Comparison of ENCODE assay signal across 29 mouse cellular contexts in genomic region chr2:158415826-158416225, GRCm38 (mm10). TPM values are rescaled to one million over a fixed set of nuclear protein-coding genes. Genes with fewer than 3 reads are reported as not detected.
DNase-seq lines count a peak whose midpoint lies in the region; ATAC-seq and TF ChIP-seq lines count a peak whose summit lies in the region.
"Had no signal": no experiment of that assay in that cellular context is flagged by ENCODE, and none has a peak within 500 bp of the region (broad histone marks: within the 10 kb centered on the region; RNA-seq: fewer than 3 reads in every experiment).

No protein-coding gene starts in this region.

- no peak for DNase-seq in frontal cortex, adult 2 months (ENCODE audit: extremely low spot score in 1 of 2, low spot score in 1 of 2)
- peak; percentile 59 for DNase-seq in 3T3-L1 (ENCODE audit: low read depth, low spot score)
- DNase-seq in brain, adult 2 months (ENCODE audit: low read depth, low spot score) = peak; percentile 46
- DNase-seq in retina, postnatal 1 day = no peak
- no peak for DNase-seq in adrenal gland, adult 18-20 months (ENCODE audit: low spot score in 2 of 2)
- no peak for DNase-seq in kidney, adult 9 months
- DNase-seq: adrenal gland, adult 8-10 months; adrenal gland, postnatal 14 days; adrenal gland, postnatal 36 days; B cell, adult 2 months; cerebellum, adult 11 months; cerebellum, adult 18-20 months; cerebellum, adult 8-10 months; cerebellum, adult 9-11 months; cerebellum, postnatal 14 days; cerebellum, postnatal 36 days; embryo, embryonic 11 days had no signal

- H3K4me3 ChIP-seq in C2C12 (ENCODE audit: insufficient read depth, poor library complexity, severe bottlenecking) = no peak overlapping the region
- H3K4me3 ChIP-seq: embryonic facial prominence, embryonic 13.5 days; embryonic facial prominence, embryonic 15.5 days; erythroblast, embryonic 14.5 days; forebrain, embryonic 10.5 days; forebrain, embryonic 12.5 days had no signal

- H3K79me2 ChIP-seq in C2C12 (ENCODE audit: control insufficient read depth, insufficient read depth) = peaks cover 98% of the 10 kb centered on the region

- no peaks in the 10 kb centered on the region for H3K27me3 ChIP-seq in C2C12 (ENCODE audit: control insufficient read depth, insufficient read depth, insufficient read length)
- H3K27me3 ChIP-seq: CH12.LX; embryonic facial prominence, embryonic 13.5 days; embryonic facial prominence, embryonic 15.5 days; forebrain, embryonic 12.5 days had no signal

- peaks cover 69% of the 10 kb centered on the region for H3K79me3 ChIP-seq in C2C12 (ENCODE audit: low read depth)

- peaks cover 8% of the 10 kb centered on the region for H3K36me3 ChIP-seq in C2C12 (ENCODE audit: control insufficient read depth, insufficient read depth)
- H3K36me3 ChIP-seq: embryonic facial prominence, embryonic 13.5 days; embryonic facial prominence, embryonic 15.5 days; forebrain, embryonic 10.5 days; forebrain, embryonic 12.5 days had no signal

- H3ac ChIP-seq in C2C12 (ENCODE audit: control insufficient read depth, insufficient read length, low read depth) = no peak overlapping the region

- TF ChIP-seq CTCF in C2C12 (IDR thresholded peaks at IDR 0.05; ENCODE audit: control insufficient read depth, insufficient read depth, insufficient read length) = no peak

- ATAC-seq in frontal cortex, adult (ENCODE audit: low TSS enrichment) = peak; percentile 34; the same call in 1 of the 2 replicates
- ATAC-seq: forebrain, embryonic 14.5 days; forebrain, embryonic 16.5 days had no signal

TF ChIP-seq in C2C12, 6 proteins besides CTCF, POLR2A, EP300 and RAD21:
- TF ChIP-seq MYOG (IDR thresholded peaks at IDR 0.05; ENCODE audit: control insufficient read depth, extremely low read depth, insufficient read length) (no peak), FOSL1 (IDR thresholded peaks at IDR 0.05; ENCODE audit: insufficient read depth, low read length, poor library complexity, severe bottlenecking) (no peak), USF1 (IDR thresholded peaks at IDR 0.05; ENCODE audit: low read depth) (peak; percentile 7), MAX (IDR thresholded peaks at IDR 0.05) (peak; percentile 39), CEBPB (IDR thresholded peaks at IDR 0.05; ENCODE audit: low read depth) (no peak), MYOD1 (IDR thresholded peaks at IDR 0.05; ENCODE audit: control insufficient read depth, insufficient read length, low read depth) (no peak)

RNA-seq across cellular contexts. Expression of gene Ralgapb, which starts 6.2 kb away (rescaled TPM):
- polyA plus RNA-seq in frontal cortex, adult 2 months (2012; rRNA removed) = 44.2 and 44.4 TPM in 2 replicates
- 8.4 TPM for polyA plus RNA-seq in C2C12 (2012; fragmentation: generic; extraction: Trizol)
- 10 to 100 TPM; 55.3 to 71.6 TPM for total RNA-seq in adrenal gland, adult 18-20 months (2021)

RNA-seq across cellular contexts. Expression of gene Snhg11, which starts 40.4 kb away (rescaled TPM):
- 1,510 and 1,726 TPM in 2 replicates for polyA plus RNA-seq in frontal cortex, adult 2 months (2012; rRNA removed)
- not detected for polyA plus RNA-seq in C2C12 (2012; fragmentation: generic; extraction: Trizol)
- total RNA-seq in adrenal gland, adult 18-20 months (2021) = 10 to 100 TPM; 14.2 to 19.7 TPM
- total RNA-seq: common myeloid progenitor, adult 5-6 weeks had no signal
- polyA plus RNA-seq: erythroblast, embryonic 14.5 days; G1E had no signal

Comparison
In these comparisons a context has a peak if more than half of its experiments do, and no peak if none do; other contexts are left out.
1. DNase-seq: peak in 3T3-L1 (single experiment) and brain, adult 2 months (single experiment); none in frontal cortex, adult 2 months (0 of 2), retina, postnatal 1 day (single experiment), adrenal gland, adult 18-20 months (0 of 2) and kidney, adult 9 months (single experiment).
2. RNA of gene Snhg11, which starts 40.4 kb away (polyA plus RNA-seq): 1,510 to 1,726 TPM in frontal cortex, adult 2 months; not detected in C2C12 (single experiment); every median in the first group is over 1,000 times any median in the second.